Mouse (Mus musculus) G1E (cell line): ENCODE results near the gene Tbx19.

ENCODE experiments used
- CTCF ChIP-seq: IDR thresholded peaks from 2 replicates; pipeline ENCODE4 v1.5.1; 2012; ENCODE audit warnings: low read depth, low read length, inconsistent platforms, mixed read lengths
- GATA1 ChIP-seq: IDR thresholded peaks from 2 replicates; pipeline ENCODE4 v1.6.1; 2012; ENCODE audit warnings: borderline replicate concordance, low read length, inconsistent platforms, mixed read lengths
- GATA2 ChIP-seq: IDR thresholded peaks from 2 replicates; pipeline ENCODE4 v1.6.1; 2012; ENCODE audit warnings: low read depth, low read length, inconsistent platforms, borderline replicate concordance
- POLR2AphosphoS5 ChIP-seq: IDR thresholded peaks from 2 replicates; pipeline ENCODE4 v1.6.1; 2012; ENCODE audit warnings: low read depth, low read length, inconsistent platforms; ENCODE audit not compliant: insufficient replicate concordance
- TAL1 ChIP-seq: conservative IDR thresholded peaks from 2 replicates; pipeline ENCODE4 v1.6.1; 2012; ENCODE audit warnings: low read depth, low read length, inconsistent platforms, mixed read lengths

- TF ChIP-seq CTCF (no peak), GATA1 (no peak), POLR2AphosphoS5 (no peak), TAL1 (no peak), GATA2 (no peak)
Measured at GRCm38 (mm10) chr1:165142343-165142916, 18.1 kb downstream of the Tbx19 start.
